Mouse (Mus musculus): ENCODE measurements around the gene Tut7.

DNA sequence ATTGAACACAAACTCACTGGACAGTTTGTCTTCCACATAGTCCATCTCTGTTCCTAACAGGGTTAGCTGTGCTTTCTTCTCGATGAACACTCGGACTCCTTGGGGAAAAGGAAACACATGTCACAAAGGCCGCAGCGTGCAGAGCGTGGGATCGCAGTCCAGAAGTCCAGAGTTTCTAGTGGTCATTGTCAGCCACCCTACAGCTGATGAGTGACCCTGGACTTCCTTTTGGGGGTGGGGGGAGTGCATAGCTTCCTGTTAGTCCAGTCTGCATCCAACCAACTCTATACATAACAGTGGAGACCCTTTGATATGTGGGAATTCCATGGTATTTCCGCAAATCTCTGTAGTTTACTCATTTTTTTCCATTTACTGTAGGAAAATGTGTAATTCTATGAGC is 66.0 kb downstream of the Tut7 start:
- TF ChIP-seq KAT2A (conservative IDR thresholded peaks at IDR 0.05; ENCODE audit: low read depth, low read length) (no peak), TCF12 (IDR thresholded peaks at IDR 0.05; ENCODE audit: low read depth, low read length) (no peak), GATA1 (IDR thresholded peaks at IDR 0.05; ENCODE audit: low read depth, low read length) (no peak), POLR2A (IDR thresholded peaks at IDR 0.05; ENCODE audit: control insufficient read depth in 1 of 2, insufficient read depth in 1 of 2, low read depth in 1 of 2, low read length in 2 of 2, poor library complexity in 1 of 2) (no peak), EP300 (IDR thresholded peaks at IDR 0.05; ENCODE audit: low read depth in 1 of 2, low read length in 2 of 2) (no peak), CTCF (IDR thresholded peaks at IDR 0.05 in 2 of 3, conservative IDR thresholded peaks at IDR 0.05 in 1 of 3; ENCODE audit: control insufficient read depth in 1 of 3, insufficient read depth in 1 of 3, low read depth in 2 of 3, low read length in 3 of 3, poor library complexity in 1 of 3, severe bottlenecking in 1 of 3) (no peak), SMC3 (IDR thresholded peaks at IDR 0.05; ENCODE audit: low read depth, low read length) (no peak), UBTF (IDR thresholded peaks at IDR 0.05; ENCODE audit: borderline replicate concordance, insufficient read depth, low read depth, low read length) (no peak)

Measured in MEL (cell line).